Mouse (Mus musculus): ENCODE results near the gene Serinc4. TPM values are rescaled to one million over a fixed set of nuclear protein-coding genes. Genes with fewer than 3 reads are reported as not detected.

The Serinc4 gene
- polyA plus RNA-seq, 1 experiment from 2014 or later, result 0.11 TPM

Small RNA genes within 50 kb of the gene (microRNA-seq; reads per million reads assigned to microRNA genes)
- not detected for gene Gm22953

Other genes with a start within 250 kb of the Serinc4 start
- 34.5 and 42.4 TPM in 2 replicates for gene Trp53bp1, start 185.4 kb downstream of the Serinc4 start, polyA plus RNA-seq (2015; fragmentation: Nextera tagmentation; extraction: Ambion mirVana)
- 3.7 and 4.0 TPM in 2 replicates for gene Map1a, start 167.2 kb downstream of the Serinc4 start, polyA plus RNA-seq (2015; fragmentation: Nextera tagmentation; extraction: Ambion mirVana)
- gene Ppip5k1, start 101.4 kb downstream of the Serinc4 start, polyA plus RNA-seq (2015; fragmentation: Nextera tagmentation; extraction: Ambion mirVana), result 11.0 and 13.5 TPM in 2 replicates
- 2.4 and 4.2 TPM in 2 replicates for gene Ckmt1, start 99.1 kb downstream of the Serinc4 start, polyA plus RNA-seq (2015; fragmentation: Nextera tagmentation; extraction: Ambion mirVana)
- gene Strc, start 69.6 kb downstream of the Serinc4 start, polyA plus RNA-seq (2015; fragmentation: Nextera tagmentation; extraction: Ambion mirVana), result not detected in 2 replicates
- 468 and 473 TPM in 2 replicates for gene Pdia3, start 43.0 kb downstream of the Serinc4 start, polyA plus RNA-seq (2015; fragmentation: Nextera tagmentation; extraction: Ambion mirVana)
- gene Catsper2, start 43.0 kb downstream of the Serinc4 start, polyA plus RNA-seq (2015; fragmentation: Nextera tagmentation; extraction: Ambion mirVana), result 2.7 and 3.4 TPM in 2 replicates
- gene Ell3, start 12.5 kb downstream of the Serinc4 start, polyA plus RNA-seq (2015; fragmentation: Nextera tagmentation; extraction: Ambion mirVana), result 1.1 and 1.6 TPM in 2 replicates
- gene Serf2, start 7.6 kb downstream of the Serinc4 start, polyA plus RNA-seq (2015; fragmentation: Nextera tagmentation; extraction: Ambion mirVana), result 468 and 577 TPM in 2 replicates
- 81.2 and 83.9 TPM in 2 replicates for gene Hypk, start 3.5 kb downstream of the Serinc4 start, polyA plus RNA-seq (2015; fragmentation: Nextera tagmentation; extraction: Ambion mirVana)
- 43.6 and 50.9 TPM in 2 replicates for gene Mfap1b, start 17.3 kb upstream of the Serinc4 start, polyA plus RNA-seq (2015; fragmentation: Nextera tagmentation; extraction: Ambion mirVana)
- 21.2 and 25.3 TPM in 2 replicates for gene Mfap1a, start 49.9 kb upstream of the Serinc4 start, polyA plus RNA-seq (2015; fragmentation: Nextera tagmentation; extraction: Ambion mirVana)
- 5.7 and 7.8 TPM in 2 replicates for gene Wdr76, start 49.9 kb upstream of the Serinc4 start, polyA plus RNA-seq (2015; fragmentation: Nextera tagmentation; extraction: Ambion mirVana)

All from heart, embryonic 16.5 days (tissue).